Mouse (Mus musculus): ENCODE measurements around the gene Inf2. TPM values are rescaled to one million over a fixed set of nuclear protein-coding genes. Genes with fewer than 3 reads are reported as not detected.

Gene Inf2
- total RNA-seq, 4 experiments from 2014 or later = 171 to 194 (median 182) TPM

DNA sequence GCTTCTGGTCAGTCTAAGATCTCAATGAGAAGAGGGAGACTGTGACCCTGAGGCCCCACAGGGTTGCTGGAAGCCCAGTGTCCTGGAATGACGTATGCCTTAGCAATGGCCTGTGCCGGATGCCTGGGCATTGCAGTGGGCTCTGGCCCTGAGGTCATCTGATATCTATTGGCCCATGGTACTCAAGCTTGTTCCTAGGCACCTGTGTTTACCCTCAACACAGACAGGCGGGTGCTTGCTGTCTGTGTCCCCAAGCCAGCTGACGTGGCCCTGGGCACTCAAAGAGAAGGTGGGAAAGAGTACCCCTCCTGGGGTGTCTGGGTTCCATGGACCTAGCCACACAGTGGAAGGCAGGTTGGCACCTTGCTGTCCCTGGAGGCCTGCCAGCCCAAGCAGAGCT lies 37.1 kb downstream of the Inf2 start:
- DNase-seq (ENCODE audit: low spot score in 2 of 2) = no peak

DNA sequence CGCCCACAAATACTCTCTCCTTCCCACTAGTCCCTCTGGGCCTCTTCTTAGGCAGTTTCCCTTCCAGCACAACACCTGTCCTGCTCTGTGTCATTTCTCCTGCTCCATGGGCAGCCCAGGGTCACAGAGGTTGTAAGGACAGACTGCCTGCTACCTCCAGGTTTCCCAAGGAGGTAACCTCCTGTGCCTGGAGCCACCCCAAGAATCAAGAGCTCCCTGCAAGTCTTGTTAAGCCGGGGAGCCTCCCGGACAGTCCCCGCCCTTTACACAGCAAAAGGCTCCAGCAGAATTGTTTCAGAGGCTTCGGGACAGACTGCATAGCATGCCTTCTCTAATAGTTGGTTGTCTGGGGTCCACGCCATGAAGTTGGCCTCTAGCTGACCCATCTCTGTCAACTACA lies 37.9 kb downstream of the Inf2 start:
- no peak for DNase-seq (ENCODE audit: low spot score in 2 of 2)

DNA sequence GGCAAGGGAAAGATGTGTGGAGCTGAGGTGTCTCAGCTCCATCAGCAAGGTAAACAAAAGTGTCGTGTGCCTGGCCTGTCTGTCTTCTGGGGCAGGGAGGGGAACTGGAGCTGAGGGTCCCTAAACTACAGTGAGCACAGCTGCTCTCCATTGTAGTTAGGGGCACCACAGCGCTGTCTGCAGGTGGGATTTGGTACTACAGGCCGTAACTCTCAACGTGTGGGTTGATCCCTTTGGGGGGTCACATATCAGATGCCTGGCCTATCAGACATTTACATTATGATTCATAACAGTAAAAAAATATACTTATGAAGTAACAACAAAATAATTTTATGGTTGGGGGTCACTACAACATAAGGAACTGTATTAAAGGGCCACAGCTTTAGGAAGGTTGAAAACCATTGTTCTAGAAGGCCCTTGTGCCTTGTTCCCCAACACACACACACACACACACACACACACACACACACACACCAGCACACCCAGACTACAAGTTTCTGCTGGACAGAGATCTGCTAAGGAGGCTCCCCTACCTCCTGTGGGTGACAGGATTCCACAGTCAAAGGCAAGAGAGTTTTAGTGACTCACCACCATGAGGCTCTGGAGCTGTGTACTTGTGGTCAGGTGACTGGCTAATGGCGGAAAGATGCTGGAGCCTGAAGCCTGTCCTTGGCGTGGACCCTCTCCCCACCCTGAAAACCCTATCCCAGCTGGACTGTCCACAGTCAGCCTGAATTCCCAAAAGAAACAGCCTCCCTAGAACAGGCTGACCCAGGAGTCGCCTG lies 38.7 kb downstream of the Inf2 start:
- no peak for DNase-seq (ENCODE audit: low spot score in 2 of 2)

DNA sequence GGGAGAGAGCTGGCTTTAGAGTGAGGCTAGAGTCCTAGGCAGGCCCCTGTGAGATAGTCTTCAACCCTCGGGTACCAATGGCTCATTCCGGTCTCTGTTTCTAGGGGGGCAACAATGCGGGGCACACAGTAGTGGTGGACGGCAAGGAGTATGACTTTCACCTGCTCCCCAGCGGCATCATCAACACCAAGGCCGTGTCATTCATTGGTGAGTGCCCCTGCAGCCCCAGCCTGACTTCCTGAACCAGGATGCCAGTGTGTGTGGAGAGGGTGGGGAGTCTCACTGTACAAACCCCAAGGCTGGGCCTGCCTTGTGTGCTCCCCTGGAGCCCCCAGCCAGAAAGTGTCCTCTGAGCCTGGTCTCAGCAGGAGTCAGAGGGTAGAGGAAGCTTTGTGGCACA lies 39.6 kb downstream of the Inf2 start:
- DNase-seq (ENCODE audit: low spot score in 2 of 2) = no peak

DNA sequence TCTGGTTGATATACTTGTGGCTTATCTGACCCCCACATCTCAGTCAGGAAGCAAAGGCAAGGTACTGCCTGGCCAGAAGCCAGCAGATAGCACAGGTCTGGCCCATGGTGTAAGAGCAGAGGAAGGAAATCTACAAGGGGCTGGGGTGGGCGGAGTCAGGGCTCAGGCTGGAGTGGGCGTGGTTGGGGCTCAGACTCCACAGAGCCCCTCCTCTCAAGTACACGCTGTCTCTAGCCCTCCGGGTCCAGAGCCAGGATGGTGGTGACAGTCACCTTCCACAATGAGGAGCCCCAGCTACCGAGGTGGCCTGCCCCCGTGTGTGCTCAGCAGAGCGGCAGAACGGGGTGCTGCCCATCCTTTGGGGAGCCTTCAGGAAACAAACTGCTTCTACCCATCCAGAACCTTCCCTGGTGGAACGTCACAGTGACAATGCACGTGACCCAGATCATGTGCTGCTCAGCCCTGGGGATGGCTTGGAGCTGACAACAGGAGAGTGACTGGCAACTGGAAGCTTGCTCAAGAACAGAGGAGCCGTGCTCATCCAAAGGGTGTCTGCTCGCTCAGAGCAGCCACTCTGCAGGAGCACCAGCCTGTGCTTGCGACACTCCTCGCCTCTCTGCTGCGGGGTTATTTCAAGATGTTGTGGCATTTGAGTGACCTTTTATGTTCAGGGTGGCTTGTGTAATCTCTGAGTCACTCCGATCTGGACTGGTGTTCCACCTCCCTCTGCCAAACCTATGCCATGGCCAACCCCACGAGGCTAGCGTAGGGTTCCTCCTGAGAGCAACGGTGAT lies 40.5 kb downstream of the Inf2 start:
- no peak for DNase-seq (ENCODE audit: low spot score in 2 of 2)

DNA sequence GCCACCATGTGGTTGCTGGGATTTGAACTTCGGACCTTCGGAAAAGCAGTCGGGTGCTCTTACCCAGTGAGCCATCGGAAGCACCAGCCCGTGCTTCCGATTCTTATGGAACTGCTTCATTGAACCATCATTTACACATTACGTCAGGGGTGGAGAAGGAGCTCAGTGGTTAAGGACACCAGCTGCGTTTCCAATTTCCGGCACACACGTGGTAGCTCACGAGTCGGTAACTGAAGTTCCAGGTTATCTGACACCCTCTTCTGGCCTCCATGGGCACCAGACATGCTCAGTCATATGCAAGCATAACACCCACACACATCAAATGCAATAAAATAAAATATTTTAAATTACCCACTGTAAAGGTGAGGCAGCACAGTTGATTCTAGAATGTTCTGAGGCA lies 41.4 kb downstream of the Inf2 start:
- no peak for DNase-seq (ENCODE audit: low spot score in 2 of 2)

DNA sequence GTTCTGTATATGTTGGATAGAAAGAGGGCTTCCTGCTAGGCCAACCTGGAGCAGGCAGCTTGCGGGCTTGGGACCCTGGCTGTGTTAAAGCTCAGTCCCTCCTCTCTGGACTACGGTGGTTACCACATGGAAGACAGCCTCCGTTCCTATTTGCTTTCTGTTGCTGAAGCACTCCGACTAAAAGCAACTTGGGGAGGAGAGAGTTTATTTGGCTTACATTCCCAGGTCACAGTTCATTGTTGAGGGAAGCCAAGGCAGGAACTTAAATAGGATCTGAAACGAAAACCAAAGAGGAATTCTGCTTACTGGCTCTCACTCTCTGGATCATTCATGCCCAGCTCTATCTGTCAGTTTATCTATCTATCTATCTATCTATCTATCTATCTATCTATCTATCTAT lies 42.2 kb downstream of the Inf2 start:
- no peak for DNase-seq (ENCODE audit: low spot score in 2 of 2)

DNA sequence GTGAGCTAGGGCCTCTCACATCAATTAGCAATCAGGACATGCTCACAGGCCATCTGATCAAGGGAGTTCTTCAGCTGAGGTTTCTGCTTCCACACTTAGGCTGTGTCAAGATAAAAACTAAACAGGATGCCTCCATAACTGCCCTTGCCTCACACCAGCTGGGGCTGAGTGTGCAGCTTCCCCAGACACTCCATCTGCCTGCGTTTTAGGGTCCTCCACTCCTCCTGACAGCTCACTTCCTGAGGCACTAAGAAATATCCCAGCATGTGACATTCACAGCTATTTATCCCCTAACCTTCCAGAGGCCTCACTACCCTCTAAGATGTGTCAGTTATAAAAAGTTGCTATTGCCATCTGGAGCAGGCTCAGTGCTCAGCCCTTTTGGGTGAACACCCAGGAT lies 42.9 kb downstream of the Inf2 start:
- DNase-seq (ENCODE audit: low spot score in 2 of 2) = no peak

DNA sequence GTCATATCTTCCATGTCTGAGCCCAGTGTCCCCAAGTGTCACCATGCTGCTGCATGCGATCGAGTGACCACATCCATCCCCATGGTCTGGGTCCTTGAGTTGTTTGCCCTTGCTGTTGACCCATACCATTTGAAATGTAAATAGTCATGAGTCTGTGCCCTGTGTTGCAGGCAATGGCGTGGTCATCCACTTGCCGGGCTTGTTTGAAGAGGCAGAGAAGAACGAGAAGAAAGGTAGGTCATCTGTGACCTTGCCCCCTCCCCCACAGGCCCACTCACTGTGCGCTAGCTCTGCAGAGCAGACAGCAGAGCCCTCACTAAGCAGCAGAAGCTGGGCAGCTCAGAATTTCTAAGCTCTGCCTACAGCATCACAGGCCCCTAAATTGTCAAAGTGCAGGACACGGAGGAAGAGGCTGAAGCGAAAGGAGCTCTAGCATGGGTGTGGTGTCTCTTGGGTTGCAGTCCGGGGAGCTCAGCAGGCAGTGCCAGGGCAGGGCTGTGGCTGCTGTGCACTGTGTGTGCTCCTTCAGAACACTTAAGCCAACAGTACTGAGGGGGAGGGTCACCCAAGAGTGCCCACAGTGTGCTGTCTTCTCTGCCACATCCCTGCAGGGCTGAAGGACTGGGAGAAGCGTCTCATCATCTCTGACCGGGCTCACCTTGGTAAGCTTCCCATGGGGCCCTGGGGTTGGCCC lies 43.6 kb downstream of the Inf2 start:
- no peak for DNase-seq (ENCODE audit: low spot score in 2 of 2)

DNA sequence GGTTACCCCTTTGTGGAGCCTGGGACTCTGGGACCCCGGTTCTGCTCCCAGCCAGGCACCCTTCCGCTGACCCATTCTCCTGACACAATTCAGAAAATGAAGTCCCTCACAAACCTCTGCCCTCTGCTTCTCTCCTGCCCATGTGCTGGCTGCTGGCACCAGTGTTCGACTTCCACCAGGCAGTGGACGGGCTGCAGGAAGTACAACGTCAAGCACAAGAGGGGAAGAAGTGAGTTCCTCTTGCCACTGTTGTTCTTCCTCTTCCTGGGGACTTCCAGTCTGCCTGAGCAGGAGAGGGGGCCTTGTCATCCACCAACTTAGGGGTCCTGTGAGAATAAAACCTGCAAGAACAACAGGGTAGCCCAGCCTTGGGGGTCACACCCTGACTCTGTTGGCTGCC lies 44.3 kb downstream of the Inf2 start:
- DNase-seq (ENCODE audit: low spot score in 2 of 2) = no peak

DNA sequence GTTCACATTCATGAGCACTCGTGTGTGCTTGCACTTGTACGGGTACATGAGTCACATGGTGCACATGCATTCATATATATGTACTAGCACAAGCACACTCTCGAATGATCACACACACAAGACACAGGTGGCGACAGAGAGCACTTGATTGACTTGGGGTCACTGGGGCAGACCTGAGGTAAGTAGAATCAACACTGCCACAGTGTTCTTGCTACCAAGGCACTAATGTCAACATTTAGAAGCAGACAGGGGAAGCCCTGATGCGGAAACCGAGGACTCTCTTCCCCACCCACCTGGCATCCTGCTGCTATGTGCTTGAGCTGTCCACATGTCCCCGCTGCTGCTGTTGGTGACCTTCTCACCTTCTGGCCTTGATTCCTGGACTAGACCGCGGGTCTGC lies 45.1 kb downstream of the Inf2 start:
- DNase-seq (ENCODE audit: low spot score in 2 of 2) = no peak

DNA sequence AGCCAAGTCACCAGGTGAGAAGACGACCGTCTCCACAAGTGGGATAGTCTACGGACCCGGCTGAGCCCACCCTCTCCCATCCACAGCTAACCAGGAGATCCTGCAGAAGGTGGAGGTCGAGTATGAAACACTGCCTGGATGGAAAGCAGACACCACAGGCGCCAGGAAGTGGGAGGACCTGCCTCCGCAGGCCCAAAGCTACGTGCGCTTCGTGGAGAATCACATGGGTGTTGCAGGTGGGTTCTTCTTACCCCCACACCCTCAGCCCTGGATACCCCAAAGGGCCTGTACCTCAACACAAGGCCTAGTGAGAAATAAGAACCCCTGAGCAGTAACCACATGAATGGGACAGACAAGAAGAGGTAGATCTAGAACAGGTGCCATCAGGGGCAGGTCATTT lies 50.9 kb downstream of the Inf2 start:
- no peak for DNase-seq (ENCODE audit: low spot score in 2 of 2)

DNA sequence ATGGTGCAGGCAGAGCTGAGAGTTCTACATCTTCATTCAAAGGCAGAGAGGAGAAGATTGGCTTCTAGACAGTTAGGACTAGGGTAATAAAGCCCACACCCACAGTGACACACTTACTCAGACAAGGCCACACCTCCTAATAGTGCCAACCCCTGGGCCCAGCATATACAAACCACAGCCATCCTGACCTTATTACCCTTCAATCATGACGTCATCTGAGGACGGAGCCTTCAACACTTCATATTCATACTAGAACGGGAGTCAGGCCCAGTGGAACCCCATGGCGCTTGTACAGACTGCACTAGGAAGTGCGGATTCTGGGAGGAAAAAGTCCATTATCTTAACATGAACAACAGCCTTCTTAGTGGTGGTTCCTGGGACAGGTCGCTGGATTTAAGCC lies 54.5 kb downstream of the Inf2 start:
- DNase-seq (ENCODE audit: low spot score in 2 of 2) = no peak

DNA sequence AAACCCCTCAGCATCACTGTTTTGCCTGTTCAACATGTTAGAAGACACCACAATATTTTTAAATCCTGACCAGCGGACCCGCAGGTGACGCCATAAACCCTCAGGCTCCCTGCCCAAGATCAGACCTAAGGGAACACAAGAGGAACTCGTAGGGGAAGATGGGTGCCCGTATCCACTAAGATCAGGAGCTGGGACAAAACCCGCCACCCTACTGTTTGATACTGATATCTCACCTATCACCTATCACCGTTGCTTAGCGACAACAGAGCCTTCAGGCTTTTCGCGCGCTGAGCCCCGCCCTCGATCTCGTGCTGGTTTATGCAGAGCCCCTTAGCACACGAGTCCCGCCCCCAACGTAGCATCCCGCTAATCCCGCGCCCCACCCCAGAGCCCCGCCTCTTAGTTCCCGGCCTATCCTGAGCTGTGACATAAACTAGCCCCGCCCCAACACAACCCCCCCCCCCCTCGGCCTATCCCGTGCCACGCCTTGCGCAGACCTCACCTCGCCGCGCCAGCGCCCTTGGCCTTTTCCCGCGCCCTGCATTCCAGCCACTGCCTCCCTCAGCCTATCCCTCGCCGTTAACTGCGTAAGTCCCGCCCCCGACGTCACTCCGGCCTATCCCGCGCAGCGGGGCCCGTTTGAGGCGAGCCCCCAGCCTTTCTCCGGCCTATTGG lies 55.7 kb downstream of the Inf2 start, which contains the start of gene Siva1:
TSS of gene Siva1 (plus strand) at position 500 of the 675 bp plus-strand sequence.
- DNase-seq (ENCODE audit: low spot score in 2 of 2) = peak; percentile 89 to 98

DNA sequence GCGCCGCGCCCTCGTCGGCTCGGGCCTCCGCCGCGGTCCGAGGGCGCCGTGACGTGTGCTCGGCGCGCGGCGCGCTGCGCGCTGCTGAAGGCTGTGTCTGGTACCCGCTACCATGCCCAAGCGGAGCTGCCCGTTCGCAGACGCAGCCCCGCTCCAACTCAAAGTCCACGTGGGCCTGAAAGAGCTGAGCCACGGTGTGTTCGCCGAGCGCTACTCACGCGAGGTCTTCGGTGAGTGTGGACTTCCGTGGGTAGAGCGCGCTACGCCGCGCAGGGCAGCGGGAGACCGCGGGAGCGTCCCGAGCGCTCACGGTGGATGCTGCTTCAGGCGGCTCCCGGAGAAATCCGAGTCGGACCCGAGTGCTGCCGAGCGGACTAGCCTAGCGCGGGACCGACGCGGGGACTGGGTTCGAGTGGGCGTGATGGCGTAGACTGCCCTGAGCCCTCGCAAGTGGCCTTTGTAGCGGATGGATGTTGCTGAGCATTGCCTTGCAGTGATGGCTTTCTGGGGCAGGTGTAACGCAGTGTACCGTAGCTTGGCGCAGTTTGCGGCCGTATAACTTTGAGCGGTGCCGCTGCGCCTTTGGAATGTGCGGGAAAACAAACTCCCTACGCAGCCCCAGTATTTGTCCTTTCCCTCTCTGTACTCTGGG lies 56.4 kb downstream of the Inf2 start:
- DNase-seq (ENCODE audit: low spot score in 2 of 2) = no peak

DNA sequence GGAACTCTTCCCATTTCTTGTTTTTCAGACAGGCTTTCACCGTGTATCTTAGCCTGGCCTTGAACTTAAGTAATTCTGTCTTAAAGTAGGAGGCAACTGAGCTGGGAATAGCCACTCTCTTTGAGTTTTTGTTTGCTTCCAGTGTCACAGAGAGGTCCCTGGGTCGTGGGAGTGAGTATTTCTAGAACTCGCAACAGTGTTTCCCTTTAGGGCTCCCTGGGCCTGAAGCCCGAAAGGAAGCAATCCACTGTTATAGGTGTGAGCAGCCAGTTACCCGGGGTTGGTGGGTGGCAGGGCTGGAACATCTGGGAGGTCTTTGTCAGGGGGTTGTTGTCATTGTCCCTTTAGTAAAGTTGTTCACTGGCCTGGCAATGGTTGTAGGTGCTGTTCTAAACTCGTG lies 57.6 kb downstream of the Inf2 start:
- no peak for DNase-seq (ENCODE audit: low spot score in 2 of 2)

DNA sequence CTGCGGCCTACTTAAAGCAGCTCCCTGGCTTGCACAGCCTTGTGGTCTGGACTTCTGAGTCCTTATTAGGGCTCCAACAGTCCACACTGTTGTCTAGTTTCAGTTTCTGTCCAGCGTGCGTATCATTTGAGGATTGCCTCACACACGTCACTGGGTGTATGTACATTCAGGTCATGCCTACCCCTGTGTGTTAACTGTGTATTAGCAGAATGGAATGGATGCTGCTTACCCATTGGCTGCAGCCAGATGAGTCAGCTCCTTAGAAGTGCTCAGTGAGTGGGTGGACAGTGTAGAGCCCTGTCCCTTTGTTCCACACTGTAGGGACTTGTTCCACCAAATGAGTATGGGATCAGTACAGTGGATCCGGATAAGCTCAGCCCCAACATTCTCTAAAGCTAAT lies 59.5 kb downstream of the Inf2 start:
- DNase-seq (ENCODE audit: low spot score in 2 of 2) = no peak

DNA sequence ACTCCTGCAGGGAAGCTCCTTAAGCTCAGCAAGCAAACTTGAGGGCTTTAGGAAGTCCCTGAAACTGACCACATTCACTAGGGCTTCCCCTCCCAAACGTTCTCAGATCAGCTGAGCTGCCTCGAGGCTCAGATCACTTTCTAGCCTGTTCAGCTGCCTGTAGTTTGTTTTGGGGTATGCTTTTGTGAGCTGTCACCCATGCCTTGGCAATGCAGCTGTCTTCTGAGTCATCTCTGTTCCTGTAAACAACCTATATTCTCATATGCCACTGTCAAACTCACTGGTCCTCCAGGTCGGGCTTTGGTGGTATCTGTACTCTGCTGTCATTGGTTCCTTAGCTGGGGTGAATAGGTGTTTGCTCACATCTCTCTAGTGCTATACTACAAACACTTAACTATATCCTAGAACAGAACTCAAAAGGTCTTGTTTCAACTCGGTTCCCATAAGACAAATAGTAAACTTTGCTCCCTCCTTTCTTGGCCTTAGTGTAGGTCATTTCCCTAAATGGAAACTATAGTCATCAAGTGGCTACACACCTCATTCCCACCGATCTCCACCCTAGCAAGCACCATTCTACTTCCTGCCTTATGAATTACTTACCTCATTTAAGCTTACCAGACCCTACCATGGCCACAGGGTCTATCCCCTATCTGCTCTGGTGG lies 63.3 kb downstream of the Inf2 start:
- DNase-seq (ENCODE audit: low spot score in 2 of 2) = no peak

DNA sequence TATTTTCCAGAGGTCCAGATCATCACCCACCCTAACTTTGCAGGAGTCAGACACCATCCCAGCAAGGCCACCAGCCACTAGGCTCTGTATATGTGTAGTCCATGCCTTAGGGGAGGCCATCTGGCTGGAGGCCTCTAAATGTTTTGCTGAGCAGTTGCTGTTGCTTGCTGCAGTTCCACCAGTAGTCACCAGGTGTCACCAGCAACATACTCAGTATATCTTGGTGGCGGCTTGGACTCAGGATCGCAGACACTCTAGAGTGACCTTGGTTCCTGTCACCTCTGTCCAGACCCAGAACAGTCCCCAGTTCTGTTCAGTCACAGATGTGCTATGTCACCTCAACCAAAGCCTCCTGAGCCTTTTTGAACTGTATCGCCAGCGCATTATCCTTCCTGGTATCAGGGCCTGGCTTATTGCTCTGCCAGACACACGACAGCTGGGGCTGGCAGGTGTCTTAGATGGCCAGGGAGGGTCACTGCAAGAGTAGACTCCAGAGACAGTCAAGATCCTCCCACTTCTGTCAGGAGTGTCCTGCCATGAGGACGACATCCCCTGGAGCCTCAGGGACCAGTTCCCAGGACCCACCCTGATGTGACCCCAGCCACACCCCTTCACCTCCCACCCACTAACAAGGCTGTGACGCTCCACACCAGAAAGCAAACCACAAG lies 64.7 kb downstream of the Inf2 start:
- peak; percentile 64 to 85 for DNase-seq (ENCODE audit: low spot score in 2 of 2)

DNA sequence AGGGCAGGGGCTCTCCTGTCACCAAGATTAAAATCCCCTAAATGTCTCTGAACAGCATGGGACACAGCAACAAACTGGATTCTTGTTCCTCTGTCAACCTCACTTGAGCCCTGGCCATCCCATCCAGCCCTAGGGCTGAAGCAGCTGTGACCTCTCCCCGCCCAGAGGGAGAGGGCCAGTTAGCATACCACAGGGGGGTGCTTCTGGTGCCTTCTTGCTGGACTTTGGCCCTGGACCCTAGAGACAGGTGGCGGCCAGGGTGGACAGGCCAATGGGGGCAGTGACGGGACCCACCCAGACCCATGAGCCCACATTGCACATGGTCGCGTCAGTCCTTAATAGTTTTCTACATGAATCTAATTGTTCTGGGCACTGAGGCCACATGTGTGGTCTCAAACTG lies 65.5 kb downstream of the Inf2 start:
- no peak for DNase-seq (ENCODE audit: low spot score in 2 of 2)
